Mouse (Mus musculus): ENCODE data around the gene Sort1.

Gene Sort1

DNA sequence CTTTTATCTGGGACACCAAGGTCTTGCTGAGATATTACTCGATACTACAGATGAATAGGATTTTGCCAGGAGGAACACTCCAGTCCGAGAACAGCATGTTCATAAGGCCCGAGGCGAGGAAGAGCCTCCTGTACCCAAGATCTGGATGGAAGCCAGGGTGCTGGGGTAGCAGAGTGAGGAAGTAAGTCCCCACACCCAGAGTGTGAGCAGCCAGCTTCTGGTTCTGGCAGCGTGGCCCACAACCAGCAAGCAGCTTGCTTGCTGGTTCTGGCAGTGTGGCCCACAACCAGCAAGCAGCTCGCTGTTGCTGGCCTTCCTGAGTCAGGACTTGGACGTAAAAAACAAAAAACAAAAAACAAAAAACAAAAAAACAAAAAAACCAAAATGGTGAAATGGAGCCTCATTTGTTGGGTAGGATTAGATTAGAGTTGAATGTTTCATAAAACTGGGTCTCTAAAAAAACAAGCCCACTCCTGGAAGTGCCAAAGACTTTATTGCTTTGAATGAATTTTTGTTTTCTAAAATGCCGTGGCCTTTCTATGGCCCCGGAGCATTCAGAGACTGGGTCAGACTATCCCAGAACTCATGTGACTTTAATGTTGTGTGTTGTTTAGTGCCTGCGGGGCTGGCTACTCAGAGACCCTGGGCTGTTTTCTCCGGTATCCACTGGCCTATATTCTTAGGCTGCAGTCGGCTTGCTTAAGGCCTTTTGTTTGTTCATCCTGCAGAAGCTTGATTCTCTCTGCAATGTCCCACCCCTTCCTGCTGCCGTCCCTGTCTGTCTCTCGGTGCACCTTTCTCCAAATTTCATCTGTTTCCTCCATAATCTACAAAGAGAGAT is 11.7 kb downstream of the Sort1 start:
- no peak for DNase-seq

- peak; percentile 50 for DNase-seq
These were observed 12.6 kb downstream of the Sort1 start for GRCm38 (mm10) chr3:108296220-108297049.

GRCm38 (mm10) chr3:108297050-108297419 is 13.2 kb downstream of the Sort1 start:
- DNase-seq: no peak

DNA sequence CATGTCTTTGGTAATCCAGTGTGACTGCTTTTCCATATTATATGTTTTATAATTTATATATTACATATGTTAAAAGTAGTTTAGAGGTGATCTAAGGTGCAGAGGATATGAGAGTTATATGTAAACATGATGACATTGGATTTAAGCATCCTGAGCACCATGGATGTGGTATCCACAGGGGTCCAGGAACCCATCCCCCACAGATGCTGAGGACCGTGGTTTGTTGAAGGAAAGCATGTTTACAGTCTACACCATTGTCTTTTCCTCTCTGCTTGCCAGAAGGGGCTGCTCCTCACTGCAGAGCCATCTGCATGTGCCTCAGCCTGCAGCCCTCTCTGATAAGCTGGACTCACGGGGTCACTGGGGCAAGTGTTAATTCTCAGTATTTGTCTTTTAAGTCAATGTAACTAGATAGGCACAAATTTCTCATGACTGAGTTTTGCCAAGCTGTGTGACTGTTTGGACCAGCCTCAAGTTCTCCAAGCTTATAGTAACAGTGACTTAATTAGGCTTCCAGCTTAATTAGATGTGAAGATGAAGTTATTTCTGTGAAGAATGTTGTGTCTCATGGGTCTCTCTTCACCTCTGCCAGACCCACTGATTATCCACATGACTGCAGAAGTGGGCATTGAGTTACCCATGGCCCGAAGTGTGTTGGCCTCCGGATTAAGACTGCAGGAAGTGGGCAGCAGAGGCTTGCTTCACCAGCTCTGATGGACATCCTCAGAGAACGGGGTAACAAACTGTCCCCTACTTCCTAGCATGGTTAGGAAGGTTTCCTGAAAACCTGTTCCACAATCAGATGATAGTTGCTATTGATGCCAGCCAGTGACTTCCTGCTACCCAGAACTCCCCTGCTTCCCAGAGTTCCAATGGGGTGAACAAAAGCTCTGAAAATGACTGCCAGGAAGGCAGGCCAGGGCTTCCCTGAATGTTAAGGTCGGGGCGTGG is 14.0 kb downstream of the Sort1 start:
- DNase-seq: no peak

- no peak for DNase-seq
These were observed 16.7 kb downstream of the Sort1 start for GRCm38 (mm10) chr3:108300455-108301030.

DNA sequence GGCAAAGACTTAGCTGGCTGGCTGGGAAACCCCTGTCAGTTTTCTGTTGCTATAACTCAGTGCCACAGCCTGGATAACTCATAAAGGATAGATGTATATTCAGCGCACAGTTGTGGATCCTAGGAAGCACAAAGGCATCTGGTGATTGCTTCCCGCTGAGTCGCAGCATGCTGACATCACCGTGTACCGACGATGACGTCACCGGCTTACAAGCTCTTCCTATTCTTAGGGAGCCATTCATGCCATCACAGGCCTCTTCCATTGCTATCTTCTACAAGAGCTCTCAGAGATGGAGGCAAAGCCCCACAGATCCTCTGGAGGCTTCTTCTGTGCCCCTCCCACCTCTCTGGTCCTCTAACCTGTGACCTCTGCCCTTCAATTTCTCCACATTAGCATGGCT is 19.8 kb downstream of the Sort1 start:
- DNase-seq: no peak

GRCm38 (mm10) chr3:108304747-108305146 is 20.9 kb downstream of the Sort1 start:
- no peak for DNase-seq

GRCm38 (mm10) chr3:108306387-108306786 is 22.5 kb downstream of the Sort1 start:
- DNase-seq: no peak

GRCm38 (mm10) chr3:108307485-108307884 is 23.6 kb downstream of the Sort1 start:
- DNase-seq: no peak

DNA sequence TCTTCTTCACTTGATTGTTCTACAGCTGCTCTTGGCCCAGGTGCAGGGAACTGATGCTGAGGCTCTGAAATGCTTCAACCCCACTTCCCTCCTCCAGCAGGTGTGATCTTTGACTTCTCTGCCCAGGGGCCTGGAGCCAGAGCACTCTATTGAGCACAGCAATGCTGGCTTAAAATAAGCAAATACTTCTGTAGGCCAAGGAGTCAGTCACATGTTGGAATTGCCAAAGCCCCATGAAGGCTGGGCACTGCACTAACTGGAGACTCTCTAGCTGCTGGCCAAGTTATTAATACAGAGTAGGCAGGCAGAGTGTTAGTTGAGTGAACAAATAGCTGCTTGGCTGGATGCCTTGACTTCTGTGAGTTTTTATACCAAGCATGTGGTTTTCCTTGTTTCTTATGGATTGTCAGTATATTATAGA is 27.0 kb downstream of the Sort1 start:
- DNase-seq: no peak

GRCm38 (mm10) chr3:108311688-108312087 is 27.8 kb downstream of the Sort1 start:
- DNase-seq: no peak

DNA sequence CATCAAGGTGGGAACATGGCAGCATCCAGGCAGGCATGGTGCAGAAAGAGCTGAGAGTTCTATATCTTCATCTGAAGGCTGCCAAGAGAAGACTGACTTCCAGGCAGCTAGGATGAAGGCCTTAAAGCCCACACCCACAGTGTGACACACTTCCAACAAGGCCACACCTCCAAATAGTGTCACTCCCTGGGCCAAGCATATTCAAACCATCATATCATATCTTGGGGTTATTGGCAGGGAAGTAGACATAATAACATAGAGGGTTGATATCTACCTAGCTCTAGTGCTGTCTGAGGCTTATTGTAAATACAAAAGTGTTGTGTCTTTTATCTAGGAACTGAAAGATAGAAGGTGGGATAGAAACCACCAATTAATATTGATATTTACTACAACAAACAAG is 28.5 kb downstream of the Sort1 start:
- no peak for DNase-seq

DNA sequence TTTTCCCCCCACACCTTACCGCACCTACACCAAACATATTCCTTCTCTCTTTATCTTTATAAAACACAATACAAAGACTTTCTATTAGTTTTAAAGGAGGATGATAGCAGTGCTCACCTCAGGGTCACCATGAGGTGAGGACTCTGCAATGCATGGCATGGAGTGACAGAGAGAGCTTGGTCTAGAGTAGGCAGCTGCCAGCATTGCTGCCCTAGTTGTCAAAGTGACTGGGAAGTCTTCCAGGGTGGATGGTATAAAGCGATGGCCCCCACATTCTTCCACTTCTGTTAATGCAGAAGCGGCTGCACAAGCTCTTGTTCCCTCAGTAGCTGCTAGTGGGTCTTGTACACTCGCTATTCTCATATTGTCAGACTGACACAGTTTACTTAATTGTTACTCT is 29.3 kb downstream of the Sort1 start:
- DNase-seq: no peak

- DNase-seq: no peak
These were observed 30.3 kb downstream of the Sort1 start for GRCm38 (mm10) chr3:108314038-108314675.

DNA sequence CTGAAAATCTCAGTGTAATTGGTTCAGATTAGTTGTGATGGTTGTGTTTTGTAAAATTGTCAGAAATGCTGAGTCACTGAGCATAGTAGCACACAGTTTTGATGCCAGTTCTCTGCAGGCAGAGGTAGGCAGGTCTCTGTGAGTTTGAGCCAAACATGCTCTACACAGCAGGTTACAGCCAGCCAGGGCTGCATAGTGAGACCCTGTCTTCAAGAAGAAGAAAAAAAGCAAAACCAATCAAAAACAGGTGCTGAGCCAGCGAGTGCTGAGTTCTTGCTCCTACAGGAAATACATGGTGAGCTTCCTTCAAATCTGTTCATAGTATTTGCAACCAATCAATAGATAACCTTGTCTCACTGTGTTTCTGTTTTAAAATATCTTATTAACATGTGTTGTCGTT is 34.6 kb downstream of the Sort1 start:
- DNase-seq: no peak

GRCm38 (mm10) chr3:108321671-108322070 is 37.8 kb downstream of the Sort1 start:
- DNase-seq: no peak

DNA sequence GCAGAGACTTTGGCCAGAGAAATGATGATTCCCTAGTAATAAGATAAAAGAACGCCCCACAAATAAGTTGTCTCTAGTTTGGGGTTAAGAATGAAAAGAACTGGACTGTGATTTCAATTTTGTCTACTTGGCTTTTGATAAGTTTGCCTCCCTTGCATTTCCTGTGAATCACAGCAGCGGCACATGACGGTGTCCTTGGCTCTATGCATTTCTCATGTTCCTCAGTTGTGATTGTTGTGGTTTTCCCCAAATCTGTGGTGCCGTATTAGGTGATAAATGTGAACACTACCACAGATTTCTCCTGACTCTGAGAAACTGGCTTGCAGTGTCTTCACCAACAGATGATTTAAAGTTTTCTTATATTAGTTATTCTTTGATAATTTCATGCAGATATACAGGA is 38.3 kb downstream of the Sort1 start:
- DNase-seq: no peak

DNA sequence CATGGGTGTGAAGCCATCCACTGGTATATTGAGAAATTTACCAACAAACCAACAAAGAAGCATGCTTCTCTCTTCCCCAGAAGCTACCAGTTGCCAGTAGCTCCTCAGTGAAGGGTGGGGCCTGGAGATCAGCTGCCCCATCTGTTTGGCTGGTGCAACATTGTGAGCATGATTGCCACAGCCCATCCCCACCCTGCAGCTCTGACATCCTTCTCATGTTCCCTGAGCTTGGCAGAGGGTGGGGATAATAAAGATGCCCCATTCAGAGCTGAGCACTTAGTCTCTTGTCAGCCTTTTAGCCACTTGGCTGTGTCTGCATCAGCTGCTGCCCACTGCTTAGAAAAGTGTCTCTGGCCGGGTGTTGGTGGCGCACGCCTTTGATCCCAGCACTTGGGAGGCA is 39.1 kb downstream of the Sort1 start:
- DNase-seq: no peak

GRCm38 (mm10) chr3:108324837-108325236 is 41.0 kb downstream of the Sort1 start:
- no peak for DNase-seq

DNA sequence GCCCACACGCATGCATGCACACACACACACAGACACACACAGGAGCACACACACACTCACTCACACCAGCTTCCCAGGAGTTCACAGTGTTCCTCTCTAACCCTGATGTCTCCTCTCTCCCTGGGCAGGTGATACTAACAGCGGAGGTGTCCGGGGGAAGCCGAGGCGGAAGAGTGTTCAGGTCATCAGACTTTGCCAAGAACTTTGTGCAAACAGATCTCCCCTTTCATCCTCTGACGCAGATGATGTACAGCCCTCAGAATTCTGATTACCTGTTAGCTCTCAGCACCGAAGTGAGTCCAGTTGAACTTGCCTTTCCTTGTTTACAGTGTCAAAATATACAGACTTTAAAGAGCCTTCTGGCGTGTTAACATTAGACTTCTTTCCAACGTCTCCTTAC is 41.6 kb downstream of the Sort1 start:
- DNase-seq: no peak

- no peak for DNase-seq
These were observed 43.4 kb downstream of the Sort1 start for GRCm38 (mm10) chr3:108327275-108327674.

- no peak for DNase-seq
These were observed 44.0 kb downstream of the Sort1 start for GRCm38 (mm10) chr3:108327916-108328315.

All from right cerebral cortex, postnatal 4 days (tissue).